Mouse (Mus musculus) E14TG2a.4 (cell line): ENCODE measurements at regions not wholly inside any gene's neighbourhood (a gene's known extent, or its start where the extent isn't known, plus 50 kb on each side); places are given as distances from the start of the nearest gene placed in this dataset.

Experiments
- CTCF ChIP-seq: conservative IDR thresholded peaks from 2 replicates; pipeline ENCODE4 v1.5.1; 2014; ENCODE audit warnings: low read length
- POU5F1 ChIP-seq: IDR thresholded peaks from 2 replicates; pipeline ENCODE4 v1.6.1; 2014; ENCODE audit warnings: low read length, borderline replicate concordance

DNA sequence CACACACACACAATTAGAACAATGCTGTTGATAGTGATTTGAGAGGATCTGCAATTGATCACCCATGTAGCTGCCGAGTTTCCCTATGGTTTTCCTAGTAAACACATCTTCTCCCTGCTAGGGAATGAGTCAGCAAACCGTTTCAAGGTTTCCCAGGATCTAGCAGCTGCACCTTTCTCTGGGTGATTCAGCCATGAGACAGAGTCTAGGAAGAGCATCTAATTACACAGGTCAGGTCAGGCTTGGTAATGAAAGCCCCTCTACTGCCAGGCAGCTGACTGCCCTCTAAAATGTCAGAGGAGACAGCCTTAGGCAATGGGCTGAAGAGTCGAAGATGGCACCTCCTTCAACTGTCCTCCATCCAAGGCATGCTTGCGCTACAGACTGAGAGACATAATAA is 438.5 kb downstream of the Tns1 start:
- TF ChIP-seq CTCF (no peak), POU5F1 (no peak)
